Mouse (Mus musculus): ENCODE data around the gene Slc39a2. TPM values are rescaled to one million over a fixed set of nuclear protein-coding genes. Genes with fewer than 3 reads are reported as not detected.
A peak's percentile ranks its signal among the peaks of the same experiment; 100 is the strongest.

Slc39a2 gene
- polyA plus RNA-seq, 1 experiment from 2014 or later = 0.08 TPM

- Histone ChIP-seq H3K9ac (no peak overlapping the region), H3K4me1 (replicated peaks) (peaks cover 27% of the 10 kb centered on the region), H3K27me3 (no peaks in the 10 kb centered on the region), H3K4me2 (no peak overlapping the region), H3K4me3 (replicated peaks) (no peak overlapping the region), H3K36me3 (no peaks in the 10 kb centered on the region), H3K9me3 (replicated peaks) (no peaks in the 10 kb centered on the region), H3K27ac (no peak overlapping the region)
- 57% methylated on average over 9 of the region's 9 CpGs for WGBS (ENCODE audit: insufficient replicate concordance)
- DNase-seq (no peak), ATAC-seq (ENCODE audit: low read depth) (no peak)
These were observed 10.4 kb downstream of the Slc39a2 start for GRCm38 (mm10) chr14:51902806-51903710.

GRCm38 (mm10) chr14:51903782-51904181 is 11.1 kb downstream of the Slc39a2 start:
- 77% methylated on average over 9 of the region's 9 CpGs for WGBS (ENCODE audit: insufficient replicate concordance)

DNA sequence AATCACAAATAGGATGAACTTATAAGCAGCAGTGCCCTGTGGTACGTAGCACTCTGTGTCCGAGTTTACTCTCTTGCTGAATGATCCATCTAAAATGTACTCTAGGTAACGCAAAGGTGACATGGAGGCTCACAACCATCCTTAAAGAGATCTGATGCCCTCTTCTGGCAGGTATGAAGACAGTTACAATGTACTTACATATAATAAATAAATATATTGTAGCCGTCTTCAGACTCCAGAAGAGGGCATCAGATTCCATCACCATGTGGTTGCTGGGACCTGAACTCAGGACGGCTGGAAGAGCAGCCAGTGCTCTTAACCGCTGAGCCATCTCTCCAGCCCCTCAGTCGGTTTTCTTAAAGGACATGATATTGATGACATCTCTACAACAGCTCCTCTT is 12.0 kb downstream of the Slc39a2 start:
- no peak overlapping the region for H3K27ac ChIP-seq
- no peak overlapping the region for H3K4me3 ChIP-seq (replicated peaks)
- ATAC-seq (ENCODE audit: low read depth) = no peak
- H3K4me2 ChIP-seq = no peak overlapping the region
- H3K9me3 ChIP-seq (replicated peaks) = no peaks in the 10 kb centered on the region
- H3K9ac ChIP-seq = no peak overlapping the region
- WGBS (ENCODE audit: insufficient replicate concordance) = 55% methylated on average over 7 of the region's 7 CpGs
- peaks cover 34% of the 10 kb centered on the region for H3K4me1 ChIP-seq (replicated peaks)
- no peaks in the 10 kb centered on the region for H3K27me3 ChIP-seq
- H3K36me3 ChIP-seq = no peaks in the 10 kb centered on the region
- no peak for DNase-seq

More at GRCm38 (mm10) chr14:51903782-51904181, 11.1 kb downstream of the Slc39a2 start:
- H3K27ac ChIP-seq = no peak overlapping the region
- H3K9ac ChIP-seq = no peak overlapping the region
- ATAC-seq (ENCODE audit: low read depth) (no peak), DNase-seq (no peak)
- no peak overlapping the region for H3K4me3 ChIP-seq (replicated peaks)
- peaks cover 34% of the 10 kb centered on the region for H3K4me1 ChIP-seq (replicated peaks)
- no peaks in the 10 kb centered on the region for H3K27me3 ChIP-seq
- H3K4me2 ChIP-seq = no peak overlapping the region
- H3K9me3 ChIP-seq (replicated peaks) = no peaks in the 10 kb centered on the region
- no peaks in the 10 kb centered on the region for H3K36me3 ChIP-seq

GRCm38 (mm10) chr14:51906102-51906501 is 13.4 kb downstream of the Slc39a2 start:
- peak; percentile 82 for ATAC-seq (ENCODE audit: low read depth)
- WGBS (ENCODE audit: insufficient replicate concordance) = 16% methylated on average over 11 of the region's 11 CpGs
- 0 out of 2 replicates have a peak overlapping the region, but pooled peaks have one; percentile 18 for H3K9ac ChIP-seq

DNA sequence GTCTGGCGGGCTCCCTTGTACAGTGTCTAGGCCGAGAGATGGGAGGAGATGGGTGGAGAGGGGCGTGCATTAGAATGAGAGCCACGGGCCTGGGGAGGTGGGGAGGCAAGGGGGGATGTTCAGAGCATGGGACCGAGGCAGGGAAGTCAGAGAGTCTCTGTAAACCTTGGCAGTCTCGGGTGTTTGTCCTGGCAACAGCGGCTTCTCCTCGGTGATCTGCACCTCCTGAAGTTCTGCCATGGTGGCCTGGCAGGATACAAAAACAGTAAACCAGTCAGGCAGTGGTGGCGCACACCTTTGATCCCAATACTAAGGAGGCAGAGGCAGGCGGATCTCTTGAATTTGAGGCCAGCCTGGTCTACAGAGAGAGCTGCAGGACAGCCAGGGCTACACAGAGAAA is 18.6 kb downstream of the Slc39a2 start:
- ATAC-seq (ENCODE audit: low read depth) (no peak), DNase-seq (no peak)
- H3K27ac ChIP-seq = no peak overlapping the region
- H3K9ac ChIP-seq = no peak overlapping the region
- peaks cover 27% of the 10 kb centered on the region for H3K27me3 ChIP-seq
- WGBS (ENCODE audit: insufficient replicate concordance) = 71% methylated on average over 10 of the region's 10 CpGs
- no peak overlapping the region for H3K4me2 ChIP-seq
- H3K4me1 ChIP-seq (replicated peaks) = peaks cover 56% of the 10 kb centered on the region
- H3K9me3 ChIP-seq (replicated peaks) = no peaks in the 10 kb centered on the region
- H3K4me3 ChIP-seq (replicated peaks) = no peak overlapping the region
- H3K36me3 ChIP-seq = no peaks in the 10 kb centered on the region

More at GRCm38 (mm10) chr14:51906102-51906501, 13.4 kb downstream of the Slc39a2 start:
- no peaks in the 10 kb centered on the region for H3K9me3 ChIP-seq (replicated peaks)
- DNase-seq = no peak
- H3K36me3 ChIP-seq = no peaks in the 10 kb centered on the region
- 0 out of 2 replicates have a peak, but pooled peaks cover 3% of the 10 kb centered on the region for H3K27me3 ChIP-seq
- no peak overlapping the region for H3K4me3 ChIP-seq (replicated peaks)
- peak overlapping the region; percentile 40; the same call in 1 of the 2 replicates for H3K27ac ChIP-seq
- peak overlapping the region; percentile 39 for H3K4me2 ChIP-seq
- H3K4me1 ChIP-seq (replicated peaks) = peaks cover 34% of the 10 kb centered on the region

DNA sequence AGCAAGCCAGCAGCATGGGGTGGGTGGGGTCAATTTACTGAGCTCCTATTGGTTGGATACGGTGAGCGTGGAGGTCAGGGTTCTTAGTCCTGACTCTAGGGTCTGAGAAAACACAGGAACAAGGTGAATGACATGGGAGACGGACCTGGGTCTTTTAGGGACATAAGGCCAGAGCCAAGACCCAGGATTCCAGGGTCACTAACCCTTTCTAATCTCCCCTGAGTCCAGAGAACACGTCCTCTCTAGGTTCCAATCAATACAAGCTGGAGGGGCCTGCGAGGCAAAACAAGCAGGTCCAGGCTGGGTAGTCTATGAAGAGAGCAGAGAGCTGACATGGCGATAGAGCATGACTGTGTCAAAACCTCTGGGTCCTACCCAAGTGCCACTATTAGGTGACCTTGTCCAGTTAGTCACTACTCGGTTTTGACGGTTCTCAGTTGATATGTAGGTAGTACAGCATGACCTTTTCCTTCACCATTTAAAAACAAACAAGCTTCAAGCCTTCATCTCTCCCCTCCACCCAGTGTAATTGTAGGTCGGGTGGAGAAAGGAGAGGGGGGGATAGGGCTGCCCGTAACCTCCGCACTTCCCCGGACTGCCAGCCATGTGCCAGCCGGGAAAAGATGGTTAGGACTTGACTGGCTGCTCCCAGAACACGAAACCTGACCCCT is 19.8 kb downstream of the Slc39a2 start:
- Histone ChIP-seq H3K4me1 (replicated peaks) (peaks cover 44% of the 10 kb centered on the region), H3K4me3 (replicated peaks) (peak overlapping the region; percentile 63), H3K36me3 (no peaks in the 10 kb centered on the region), H3K9me3 (replicated peaks) (no peaks in the 10 kb centered on the region), H3K27ac (peak overlapping the region; percentile 34; the same call in 1 of the 2 replicates), H3K4me2 (peak overlapping the region; percentile 91), H3K27me3 (peaks cover 27% of the 10 kb centered on the region), H3K9ac (peak overlapping the region; percentile 68)
- ATAC-seq (ENCODE audit: low read depth) (0 out of 2 replicates have a peak, but pooled peaks have one; percentile 27), DNase-seq (no peak)
- WGBS (ENCODE audit: insufficient replicate concordance) = 13% methylated on average over 14 of the region's 14 CpGs

DNA sequence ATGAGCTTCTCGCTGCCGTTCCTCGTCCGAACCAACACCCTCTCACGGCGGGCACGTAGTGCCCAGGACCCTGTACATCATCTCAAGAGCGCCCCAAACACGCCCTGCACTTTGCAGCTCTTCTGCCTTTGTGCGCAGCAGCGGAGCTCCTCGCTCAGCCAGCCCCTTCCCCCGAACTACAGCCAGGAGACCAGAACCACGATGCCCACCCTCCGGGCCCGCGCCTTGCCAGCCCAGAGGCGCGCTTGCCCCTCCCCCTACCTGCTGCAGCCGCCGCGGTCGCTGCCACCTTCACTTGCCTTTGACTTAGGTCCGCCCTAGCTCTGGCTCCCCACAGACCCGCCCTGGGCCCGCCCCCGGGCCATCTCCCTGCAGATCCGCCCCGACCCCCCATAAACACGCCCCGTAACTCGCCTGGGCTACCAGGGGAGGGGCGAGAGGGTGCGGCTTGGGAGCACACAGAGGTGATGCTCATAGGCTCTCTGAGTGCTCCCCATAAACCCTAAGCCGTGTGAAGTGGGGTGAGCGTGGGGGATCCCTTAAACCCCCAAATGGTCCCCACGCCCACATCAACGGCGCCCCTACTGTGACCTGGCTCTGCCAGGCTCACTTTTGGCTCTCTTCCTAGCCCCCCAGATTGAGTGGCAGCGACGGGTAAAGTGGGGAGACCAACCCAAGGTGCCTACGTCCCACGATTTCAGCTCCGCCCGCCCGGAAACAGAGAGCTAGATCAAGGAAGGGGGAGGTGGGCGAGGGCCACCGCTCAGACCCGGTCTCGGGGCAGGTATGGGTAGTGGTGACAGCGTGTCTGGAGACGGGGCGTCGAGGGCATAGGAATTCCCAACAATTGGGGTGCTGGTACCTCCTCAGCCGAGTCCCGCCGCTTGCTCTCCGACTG is 20.6 kb downstream of the Slc39a2 start:
- WGBS (ENCODE audit: insufficient replicate concordance) = under 1% methylated on average over 58 of the region's 58 CpGs
- Histone ChIP-seq H3K4me1 (replicated peaks) (peaks cover 36% of the 10 kb centered on the region), H3K9me3 (replicated peaks) (no peaks in the 10 kb centered on the region), H3K9ac (peak overlapping the region; percentile 68), H3K4me2 (peak overlapping the region; percentile 91), H3K36me3 (no peaks in the 10 kb centered on the region), H3K27ac (peak overlapping the region; percentile 43), H3K27me3 (peaks cover 27% of the 10 kb centered on the region), H3K4me3 (replicated peaks) (peak overlapping the region; percentile 63)
- DNase-seq (peak; percentile 64), ATAC-seq (ENCODE audit: low read depth) (peak; percentile 85)

DNA sequence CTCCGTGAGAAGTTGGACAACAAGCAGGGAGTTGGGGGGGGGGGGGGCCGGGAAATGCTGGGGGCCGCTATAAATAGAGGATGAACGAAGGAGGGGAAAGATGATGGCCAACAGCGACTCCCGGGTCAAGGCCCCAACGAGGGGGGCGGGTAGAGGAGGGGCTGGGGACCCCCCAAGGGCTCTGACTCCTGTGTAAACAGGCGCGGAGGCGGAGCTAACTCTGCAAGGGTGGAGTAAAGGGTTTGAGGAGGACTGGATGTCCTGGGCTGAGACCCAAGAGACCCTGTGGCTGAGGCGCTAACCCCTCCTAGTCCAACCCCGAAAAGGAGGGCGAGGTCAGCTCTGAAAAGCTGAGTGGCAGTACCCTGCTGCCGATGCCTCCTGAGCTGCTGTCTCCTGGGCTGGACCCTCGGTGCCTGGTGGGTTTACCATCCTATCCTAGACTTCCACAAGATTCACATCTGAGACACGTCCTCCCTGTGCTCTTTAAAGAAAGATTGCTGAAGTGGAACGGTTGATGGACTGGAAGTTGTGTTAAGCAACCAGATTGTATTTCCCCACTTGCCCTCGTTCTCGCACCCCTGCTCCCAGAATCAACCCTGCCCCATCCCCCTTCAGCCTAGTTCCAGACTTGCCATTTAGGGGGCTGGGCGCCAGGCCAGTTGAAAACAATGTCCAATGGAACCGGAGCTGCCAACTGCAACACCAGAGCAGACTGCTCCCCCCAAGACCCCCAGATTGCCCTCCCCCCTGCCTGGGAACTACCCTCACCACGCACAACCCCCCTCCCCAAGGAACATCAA is 21.5 kb downstream of the Slc39a2 start, which contains the start of gene Ndrg2:
Ndrg2 (minus strand) TSS at position 199 of the 803 bp plus-strand sequence.
- DNase-seq (no peak), ATAC-seq (ENCODE audit: low read depth) (0 out of 2 replicates have a peak, but pooled peaks have one; percentile 6)
- Histone ChIP-seq H3K27ac (peak within 1 kb of the TSS; percentile 43), H3K36me3 (no peaks in the 10 kb centered on the region), H3K9me3 (replicated peaks) (no peaks in the 10 kb centered on the region), H3K4me1 (replicated peaks) (peaks cover 31% of the 10 kb centered on the region), H3K4me3 (replicated peaks) (peak within 1 kb of the TSS; percentile 63), H3K4me2 (peak within 1 kb of the TSS; percentile 91), H3K9ac (peak within 1 kb of the TSS; percentile 68), H3K27me3 (peaks cover 27% of the 10 kb centered on the region)
- WGBS (ENCODE audit: insufficient replicate concordance) = 10% methylated on average over 20 of the region's 23 CpGs

DNA sequence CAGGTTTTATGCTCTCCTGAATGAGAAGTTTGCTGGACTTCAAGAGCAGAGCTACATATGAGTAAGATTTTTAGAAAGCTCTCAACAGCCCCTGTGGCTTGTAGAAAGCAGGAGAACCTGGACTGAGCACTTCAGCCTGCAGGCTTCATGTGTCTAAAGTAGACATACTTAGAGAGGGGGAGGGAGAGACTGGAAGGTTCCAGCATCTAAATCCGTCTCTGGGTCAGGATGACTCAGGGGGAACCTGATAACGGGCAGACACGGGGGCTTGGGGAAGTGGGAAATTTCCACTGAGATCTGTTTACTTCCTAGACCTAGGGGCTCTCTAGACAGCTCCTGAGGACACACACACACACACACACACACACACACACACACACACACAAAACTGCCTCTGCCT is 22.3 kb downstream of the Slc39a2 start:
- Histone ChIP-seq H3K27me3 (peaks cover 27% of the 10 kb centered on the region), H3K9ac (no peak overlapping the region), H3K27ac (no peak overlapping the region), H3K36me3 (no peaks in the 10 kb centered on the region), H3K4me3 (replicated peaks) (no peak overlapping the region), H3K9me3 (replicated peaks) (no peaks in the 10 kb centered on the region), H3K4me2 (no peak overlapping the region), H3K4me1 (replicated peaks) (peaks cover 31% of the 10 kb centered on the region)
- no peak for ATAC-seq (ENCODE audit: low read depth)
- no peak for DNase-seq
- 3% methylated on average over 3 of the region's 3 CpGs for WGBS (ENCODE audit: insufficient replicate concordance)

DNA sequence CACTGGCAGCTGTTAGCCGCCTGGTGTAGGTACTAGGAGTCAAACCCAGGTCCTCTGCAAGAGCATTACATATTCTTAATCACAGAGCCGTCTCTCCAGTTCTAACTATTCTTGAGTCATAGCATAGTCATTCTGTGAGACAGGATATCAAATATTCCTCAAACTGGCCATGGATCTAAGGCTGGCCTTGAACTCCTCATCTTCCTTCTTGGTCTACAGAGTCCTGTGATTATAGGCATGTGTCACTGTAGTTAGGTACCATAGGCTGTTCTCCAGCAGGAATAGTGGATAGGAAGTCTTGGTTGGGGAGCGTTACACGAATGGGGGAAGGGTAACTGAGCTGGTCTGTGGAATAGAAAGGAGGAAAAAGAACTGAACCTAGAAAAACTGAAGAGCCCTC is 23.9 kb downstream of the Slc39a2 start:
- no peaks in the 10 kb centered on the region for H3K9me3 ChIP-seq (replicated peaks)
- 65% methylated on average over 4 of the region's 4 CpGs for WGBS (ENCODE audit: insufficient replicate concordance)
- peaks cover 29% of the 10 kb centered on the region for H3K4me1 ChIP-seq (replicated peaks)
- H3K36me3 ChIP-seq = no peaks in the 10 kb centered on the region
- peaks cover 24% of the 10 kb centered on the region for H3K27me3 ChIP-seq
- no peak overlapping the region for H3K4me2 ChIP-seq
- no peak overlapping the region for H3K4me3 ChIP-seq (replicated peaks)
- H3K9ac ChIP-seq = no peak overlapping the region
- ATAC-seq (ENCODE audit: low read depth) (no peak), DNase-seq (no peak)
- no peak overlapping the region for H3K27ac ChIP-seq

All from liver, embryonic 13.5 days (tissue).